Mouse (Mus musculus) ES-CJ7 (cell line): ENCODE data around the gene Hbb-bh1.
"Not testable (repeated sequence)": the region's sequence is repeated elsewhere in the genome, so short reads cannot be mapped to it uniquely, and the experiment has no call there.

Experiments
- DNase-seq: peaks from one replicate; pipeline ENCODE4 v3.0.0; 2011; ENCODE audit warnings: low read depth, low spot score

The Hbb-bh1 gene

GRCm38 (mm10) chr7:103843034-103843433, at the start of gene Hbb-bh1:
Hbb-bh1 (minus strand) TSS chr7:103843164.
- DNase-seq: no peak

- no peak for DNase-seq
These were observed 43.2 kb upstream of the Hbb-bh1 start, which contains the start of gene Olfr66 for GRCm38 (mm10) chr7:103886152-103886551. Olfr66 (minus strand) TSS chr7:103886252.

- no peak for DNase-seq
These were observed 34.1 kb upstream of the Hbb-bh1 start for GRCm38 (mm10) chr7:103877093-103877492.

GRCm38 (mm10) chr7:103874451-103874850, 31.5 kb upstream of the Hbb-bh1 start:
- DNase-seq: no peak

- DNase-seq: no peak
These were observed 30.1 kb upstream of the Hbb-bh1 start for GRCm38 (mm10) chr7:103873064-103873463.

- DNase-seq: no peak
These were observed 27.7 kb upstream of the Hbb-bh1 start for GRCm38 (mm10) chr7:103870667-103871066.

GRCm38 (mm10) chr7:103865716-103866115, 22.8 kb upstream of the Hbb-bh1 start:
- DNase-seq: no peak

GRCm38 (mm10) chr7:103861531-103861930, 18.6 kb upstream of the Hbb-bh1 start:
- peak; percentile 12 for DNase-seq

GRCm38 (mm10) chr7:103860855-103861254, 17.9 kb upstream of the Hbb-bh1 start:
- DNase-seq: peak; percentile 96

GRCm38 (mm10) chr7:103859076-103859475, 16.1 kb upstream of the Hbb-bh1 start:
- no peak for DNase-seq

- no peak for DNase-seq
These were observed 11.7 kb upstream of the Hbb-bh1 start for GRCm38 (mm10) chr7:103854669-103855068.

- no peak for DNase-seq
These were observed 10.1 kb upstream of the Hbb-bh1 start, which contains the start of gene Hbb-y for GRCm38 (mm10) chr7:103853090-103853489. Hbb-y (minus strand) TSS chr7:103853216.

GRCm38 (mm10) chr7:103844525-103845325, 1.8 kb upstream of the Hbb-bh1 start:
- DNase-seq: no peak

GRCm38 (mm10) chr7:103840268-103840667, 2.7 kb downstream of the Hbb-bh1 start, which contains the start of gene Hbb-bh2:
Hbb-bh2 (minus strand) TSS chr7:103840520.
- DNase-seq: no peak

GRCm38 (mm10) chr7:103827808-103828207, 15.2 kb downstream of the Hbb-bh1 start, which contains the start of gene Hbb-bs:
Hbb-bs (minus strand) TSS chr7:103828096.
- DNase-seq: no peak

GRCm38 (mm10) chr7:103827139-103827538, 15.8 kb downstream of the Hbb-bh1 start:
- DNase-seq: not testable (repeated sequence)

GRCm38 (mm10) chr7:103826255-103826887, 16.6 kb downstream of the Hbb-bh1 start:
- DNase-seq: no peak

GRCm38 (mm10) chr7:103825536-103826254, 17.3 kb downstream of the Hbb-bh1 start:
- no peak for DNase-seq

- DNase-seq: no peak
These were observed 18.4 kb downstream of the Hbb-bh1 start for GRCm38 (mm10) chr7:103824597-103824996.

- not testable (repeated sequence) for DNase-seq
These were observed 27.9 kb downstream of the Hbb-bh1 start for GRCm38 (mm10) chr7:103815085-103815484.

- DNase-seq: no peak
These were observed 29.2 kb downstream of the Hbb-bh1 start, which contains the start of gene Hbb-bt for GRCm38 (mm10) chr7:103813766-103814165. Hbb-bt (minus strand) TSS chr7:103813996.

- not testable (repeated sequence) for DNase-seq
These were observed 29.8 kb downstream of the Hbb-bh1 start for GRCm38 (mm10) chr7:103813152-103813551.
